Mouse (Mus musculus): ENCODE data around the gene Ppp1r14b. TPM values are rescaled to one million over a fixed set of nuclear protein-coding genes. Genes with fewer than 3 reads are reported as not detected.

The Ppp1r14b gene
- polyA plus RNA-seq, 1 experiment from 2014 or later: 263 TPM

- no peak for ATAC-seq (replicated peaks)
- Histone ChIP-seq H3K9me3 (no peaks in the 10 kb centered on the region), H3K27ac (replicated peaks) (no peak overlapping the region), H3K4me2 (replicated peaks) (no peak overlapping the region), H3K27me3 (no peaks in the 10 kb centered on the region), H3K36me3 (peaks cover 12% of the 10 kb centered on the region), H3K4me3 (no peak overlapping the region), H3K4me1 (no peaks in the 10 kb centered on the region), H3K9ac (replicated peaks) (no peak overlapping the region)
- WGBS: 92% methylated on average over 20 of the region's 20 CpGs
Measured at GRCm38 (mm10) chr19:7014481-7015135, 39.8 kb downstream of the Ppp1r14b start.

GRCm38 (mm10) chr19:7017541-7018457, 43.0 kb downstream of the Ppp1r14b start:
- Histone ChIP-seq H3K27ac (replicated peaks) (no peak overlapping the region), H3K27me3 (no peaks in the 10 kb centered on the region), H3K4me1 (no peaks in the 10 kb centered on the region), H3K36me3 (peaks cover 44% of the 10 kb centered on the region), H3K4me3 (no peak overlapping the region), H3K9ac (replicated peaks) (no peak overlapping the region), H3K4me2 (replicated peaks) (no peak overlapping the region), H3K9me3 (no peaks in the 10 kb centered on the region)
- whole genome bisulfite sequencing: 90% methylated on average over 12 of the region's 12 CpGs
- ATAC-seq (replicated peaks): no peak

- no peak overlapping the region for H3K4me3 ChIP-seq
- H3K9me3 ChIP-seq: no peaks in the 10 kb centered on the region
- no peaks in the 10 kb centered on the region for H3K27me3 ChIP-seq
- H3K27ac ChIP-seq (replicated peaks): no peak overlapping the region
- WGBS: 91% methylated on average over 11 of the region's 11 CpGs
- H3K4me2 ChIP-seq (replicated peaks): no peak overlapping the region
- peaks cover 51% of the 10 kb centered on the region for H3K36me3 ChIP-seq
- no peak for ATAC-seq (replicated peaks)
- no peaks in the 10 kb centered on the region for H3K4me1 ChIP-seq
- no peak overlapping the region for H3K9ac ChIP-seq (replicated peaks)
Measured at GRCm38 (mm10) chr19:7018546-7018945, 43.8 kb downstream of the Ppp1r14b start.

- no peak within 1 kb of the TSS for H3K4me2 ChIP-seq (replicated peaks)
- WGBS: 92% methylated on average over 5 of the region's 5 CpGs
- H3K9me3 ChIP-seq: no peaks in the 10 kb centered on the region
- H3K4me3 ChIP-seq: no peak within 1 kb of the TSS
- no peaks in the 10 kb centered on the region for H3K4me1 ChIP-seq
- no peaks in the 10 kb centered on the region for H3K27me3 ChIP-seq
- H3K9ac ChIP-seq (replicated peaks): no peak within 1 kb of the TSS
- peaks cover 56% of the 10 kb centered on the region for H3K36me3 ChIP-seq
- H3K27ac ChIP-seq (replicated peaks): no peak within 1 kb of the TSS
- no peak for ATAC-seq (replicated peaks)
Measured at GRCm38 (mm10) chr19:7019191-7019590, 44.4 kb downstream of the Ppp1r14b start, which contains the start of gene Fermt3. Gene Fermt3, minus strand, starts transcription at chr19:7019469.

- Histone ChIP-seq H3K9ac (replicated peaks) (no peak overlapping the region), H3K4me3 (no peak overlapping the region), H3K9me3 (no peaks in the 10 kb centered on the region), H3K4me1 (no peaks in the 10 kb centered on the region), H3K27ac (replicated peaks) (no peak overlapping the region), H3K4me2 (replicated peaks) (no peak overlapping the region), H3K27me3 (no peaks in the 10 kb centered on the region), H3K36me3 (peaks cover 66% of the 10 kb centered on the region)
- no peak for ATAC-seq (replicated peaks)
- 47% methylated on average over 3 of the region's 3 CpGs for WGBS
Measured at GRCm38 (mm10) chr19:7020224-7020641, 45.5 kb downstream of the Ppp1r14b start.

Other genes starting within 250 kb of the Ppp1r14b start
- gene Rps6ka4, start 134.3 kb upstream of the Ppp1r14b start, polyA plus RNA-seq (2015; fragmentation: Nextera tagmentation; extraction: Ambion mirVana): 7.1 and 7.7 TPM in 2 replicates
- 0.40 and 0.71 TPM in 2 replicates for gene Ccdc88b, start 116.8 kb upstream of the Ppp1r14b start, polyA plus RNA-seq (2015; fragmentation: Nextera tagmentation; extraction: Ambion mirVana)
- 116 and 125 TPM in 2 replicates for gene Trmt112, start 65.3 kb upstream of the Ppp1r14b start, polyA plus RNA-seq (2015; fragmentation: Nextera tagmentation; extraction: Ambion mirVana)
- 231 and 241 TPM in 2 replicates for gene Prdx5, start 64.9 kb upstream of the Ppp1r14b start, polyA plus RNA-seq (2015; fragmentation: Nextera tagmentation; extraction: Ambion mirVana)
- gene Esrra, start 53.2 kb upstream of the Ppp1r14b start, polyA plus RNA-seq (2015; fragmentation: Nextera tagmentation; extraction: Ambion mirVana): 20.3 and 21.2 TPM in 2 replicates
- 0.85 and 0.96 TPM in 2 replicates for gene Catsperz, start 49.6 kb upstream of the Ppp1r14b start, polyA plus RNA-seq (2015; fragmentation: Nextera tagmentation; extraction: Ambion mirVana)
- 1.4 and 1.8 TPM in 2 replicates for gene Kcnk4, start 40.5 kb upstream of the Ppp1r14b start, polyA plus RNA-seq (2015; fragmentation: Nextera tagmentation; extraction: Ambion mirVana)
- gene Bad, start 33.1 kb upstream of the Ppp1r14b start, polyA plus RNA-seq (2015; fragmentation: Nextera tagmentation; extraction: Ambion mirVana): 83.7 and 83.8 TPM in 2 replicates
- gene Gpr137, start 32.5 kb upstream of the Ppp1r14b start, polyA plus RNA-seq (2015; fragmentation: Nextera tagmentation; extraction: Ambion mirVana): 48.0 and 48.2 TPM in 2 replicates
- 11.2 and 11.5 TPM in 2 replicates for gene Plcb3, start 1.5 kb downstream of the Ppp1r14b start, polyA plus RNA-seq (2015; fragmentation: Nextera tagmentation; extraction: Ambion mirVana)
- 83.7 and 90.9 TPM in 2 replicates for gene Fkbp2, start 5.5 kb downstream of the Ppp1r14b start, polyA plus RNA-seq (2015; fragmentation: Nextera tagmentation; extraction: Ambion mirVana)
- gene Vegfb, start 12.7 kb downstream of the Ppp1r14b start, polyA plus RNA-seq (2015; fragmentation: Nextera tagmentation; extraction: Ambion mirVana): 41.0 and 46.7 TPM in 2 replicates
- gene Dnajc4, start 17.6 kb downstream of the Ppp1r14b start, polyA plus RNA-seq (2015; fragmentation: Nextera tagmentation; extraction: Ambion mirVana): 20.3 and 22.8 TPM in 2 replicates
- 18.1 and 18.2 TPM in 2 replicates for gene Nudt22, start 21.1 kb downstream of the Ppp1r14b start, polyA plus RNA-seq (2015; fragmentation: Nextera tagmentation; extraction: Ambion mirVana)
- gene Trpt1, start 21.2 kb downstream of the Ppp1r14b start, polyA plus RNA-seq (2015; fragmentation: Nextera tagmentation; extraction: Ambion mirVana): 14.8 and 16.0 TPM in 2 replicates
- 3.6 and 3.7 TPM in 2 replicates for gene Fermt3, start 44.5 kb downstream of the Ppp1r14b start, polyA plus RNA-seq (2015; fragmentation: Nextera tagmentation; extraction: Ambion mirVana)
- gene Stip1, start 65.0 kb downstream of the Ppp1r14b start, polyA plus RNA-seq (2015; fragmentation: Nextera tagmentation; extraction: Ambion mirVana): 243 and 245 TPM in 2 replicates
- gene Macrod1, start 81.8 kb downstream of the Ppp1r14b start, polyA plus RNA-seq (2015; fragmentation: Nextera tagmentation; extraction: Ambion mirVana): 5.8 and 6.0 TPM in 2 replicates
- 14.9 and 18.9 TPM in 2 replicates for gene Flrt1, start 130.8 kb downstream of the Ppp1r14b start, polyA plus RNA-seq (2015; fragmentation: Nextera tagmentation; extraction: Ambion mirVana)
- gene Otub1, start 231.3 kb downstream of the Ppp1r14b start, polyA plus RNA-seq (2015; fragmentation: Nextera tagmentation; extraction: Ambion mirVana): 232 and 233 TPM in 2 replicates
- 656 and 676 TPM in 2 replicates for gene Cox8a, start 242.6 kb downstream of the Ppp1r14b start, polyA plus RNA-seq (2015; fragmentation: Nextera tagmentation; extraction: Ambion mirVana)

Measured in forebrain, embryonic 15.5 days (tissue).